Mouse (Mus musculus) B cell, adult (primary cell): ENCODE measurements around the gene Lsm6. TPM values are rescaled to one million over a fixed set of nuclear protein-coding genes. Genes with fewer than 3 reads are reported as not detected.

ENCODE experiments used
- total RNA-seq: library from RNA; stranded (reverse); gene quantifications from 4 replicates; pipeline ENCODE4 v1.2.4, GENCODE M21; 2023; ENCODE audit not compliant: inconsistent age

Lsm6 gene
- 62.2 to 81.8 TPM (median 68.5 TPM) in 4 replicates for total RNA-seq

GRCm38 (mm10) chr8:78820673-78821310 is at the start of gene Lsm6:
Gene Lsm6 (minus strand): TSS chr8:78821140.

Other genes starting within 250 kb of the Lsm6 start
- 15.9 to 21.4 TPM (median 18.1 TPM) in 4 replicates for gene Zfp827, start 207.3 kb upstream of the Lsm6 start, total RNA-seq